Mouse (Mus musculus): ENCODE measurements around the gene Syt16.
A peak's percentile ranks its signal among the peaks of the same experiment; 100 is the strongest.

Gene Syt16

GRCm38 (mm10) chr12:73997297-73998127 lies at the start of gene Syt16:
TSS of gene Syt16 (plus strand) at chr12:73997661.
- DNase-seq: peak; percentile 49 to 55

DNA sequence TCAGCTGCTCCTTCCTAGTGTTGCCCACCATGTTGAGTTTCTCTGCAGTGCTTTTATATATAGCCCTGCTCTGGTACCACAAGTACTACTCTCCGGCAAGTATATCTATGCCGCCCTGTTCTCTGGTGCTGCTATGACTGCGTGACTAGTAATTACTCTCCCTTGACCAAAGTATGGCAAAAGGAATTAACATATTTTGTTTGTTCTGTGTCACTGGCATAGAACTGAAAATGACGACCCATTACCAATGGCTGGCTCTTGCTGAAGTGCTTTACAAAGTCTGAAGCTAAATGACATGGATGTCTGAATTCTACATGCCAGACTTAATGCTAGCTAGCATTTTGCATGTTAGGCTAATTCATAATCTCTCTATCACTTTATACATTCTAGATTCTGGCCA lies 49.0 kb upstream of the Syt16 start:
- no peak for DNase-seq

GRCm38 (mm10) chr12:73949318-73950058 lies 48.0 kb upstream of the Syt16 start:
- DNase-seq: peak; percentile 84 to 90

- DNase-seq: peak; percentile 51 to 59
Measured at GRCm38 (mm10) chr12:73952879-73953278, 44.6 kb upstream of the Syt16 start.

DNA sequence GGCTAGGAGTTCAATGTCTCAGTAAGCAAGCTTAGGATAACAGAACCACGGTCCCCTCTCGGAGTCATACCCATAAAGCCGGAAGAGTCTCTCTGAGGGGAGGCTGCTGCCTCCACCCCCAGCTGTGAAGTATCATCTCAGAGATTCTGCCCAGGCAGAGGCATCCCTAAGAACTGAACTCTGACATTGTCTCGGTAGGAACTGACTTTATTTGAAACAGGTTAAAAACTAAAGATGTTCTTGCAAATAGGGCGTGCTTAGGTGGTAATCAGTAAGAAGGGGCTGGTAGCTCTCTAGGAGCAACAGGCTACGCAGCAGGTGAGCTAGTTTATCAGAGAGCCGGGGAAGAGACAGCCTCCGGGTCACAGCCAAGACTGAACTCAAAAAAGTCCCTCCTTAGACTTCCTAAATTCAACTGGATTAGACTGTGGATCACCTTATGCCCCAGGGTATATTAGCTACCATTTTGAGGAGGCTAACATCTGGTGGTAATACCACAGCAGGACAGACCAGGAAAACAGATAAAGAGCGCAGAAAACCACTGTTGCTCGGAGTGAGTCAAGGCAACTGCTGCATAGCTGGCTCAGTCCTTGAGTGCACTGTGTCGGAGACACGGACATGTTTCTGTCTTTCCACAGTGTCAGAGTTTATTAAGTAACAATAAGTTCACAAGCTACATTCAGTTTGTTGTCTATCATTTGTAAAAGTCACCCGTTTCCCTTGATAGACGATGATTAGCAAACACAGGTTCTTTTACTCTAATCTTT lies 43.9 kb upstream of the Syt16 start:
- no peak for DNase-seq

DNA sequence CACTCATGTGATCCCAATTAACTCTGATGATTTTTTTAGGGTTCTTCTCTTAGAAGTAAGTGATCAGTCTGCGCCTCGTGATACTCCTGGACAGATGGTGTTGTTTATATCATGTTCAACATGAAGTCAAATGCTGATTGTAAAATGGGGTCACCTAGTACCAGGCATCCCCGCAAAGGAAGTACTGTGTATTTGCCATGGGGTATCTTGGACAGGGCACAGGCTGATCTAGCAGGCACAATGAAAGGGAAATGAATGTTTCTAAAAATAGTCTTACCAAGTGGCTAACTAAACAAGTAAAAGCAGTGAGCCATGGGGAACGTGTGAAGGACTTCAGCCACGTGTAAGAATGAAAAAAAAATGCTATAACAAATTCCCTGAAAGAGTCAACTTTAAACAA lies 42.7 kb upstream of the Syt16 start:
- DNase-seq: no peak

- no peak for DNase-seq
Measured at GRCm38 (mm10) chr12:73957676-73958075, 39.8 kb upstream of the Syt16 start.

DNA sequence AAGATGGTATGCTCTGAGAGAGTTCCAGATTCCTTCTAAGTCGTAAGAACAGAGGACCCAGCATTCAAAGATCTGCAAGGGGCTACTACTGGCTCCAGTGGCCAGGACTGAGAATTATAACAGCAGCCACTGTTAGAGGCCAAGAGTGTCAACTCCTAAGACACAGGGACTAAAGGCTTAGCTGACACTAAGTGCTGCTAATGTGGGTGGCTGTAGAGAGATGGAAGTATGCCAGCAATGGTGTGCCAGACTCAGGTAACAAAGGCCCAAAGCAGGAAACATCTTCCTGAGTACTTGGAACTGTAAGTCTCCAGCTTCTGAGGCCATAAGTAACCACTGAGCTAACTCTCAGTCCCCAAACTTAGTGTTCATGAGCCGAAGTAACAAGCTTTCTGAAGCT lies 38.6 kb upstream of the Syt16 start:
- no peak for DNase-seq

GRCm38 (mm10) chr12:73964291-73965281 lies 32.9 kb upstream of the Syt16 start, which contains the start of gene Snapc1:
TSS of gene Snapc1 (plus strand) at chr12:73964481.
- peak; percentile 98 to 99 for DNase-seq

DNA sequence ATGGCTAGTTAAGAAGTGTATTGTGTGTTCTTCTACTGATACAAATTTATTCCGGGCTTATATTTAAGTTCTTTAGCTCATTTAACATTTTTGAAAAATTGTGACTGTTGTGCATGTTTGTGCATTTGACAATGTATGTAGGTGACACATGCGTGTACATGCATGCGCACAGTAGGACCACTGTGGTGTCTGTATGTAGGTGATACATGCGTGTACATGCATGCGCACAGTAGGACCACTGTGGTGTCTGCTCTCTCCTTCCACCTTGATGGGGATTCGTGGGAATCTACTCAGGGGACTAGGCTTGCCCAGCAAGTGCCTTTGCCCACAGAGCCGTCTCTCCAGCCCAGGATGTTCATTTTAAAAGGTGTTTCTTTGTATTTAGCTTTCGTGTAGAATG lies 28.3 kb upstream of the Syt16 start:
- no peak for DNase-seq

- no peak for DNase-seq
Measured at GRCm38 (mm10) chr12:73974584-73974983, 22.9 kb upstream of the Syt16 start.

- DNase-seq: no peak
Measured at GRCm38 (mm10) chr12:73978144-73978543, 19.3 kb upstream of the Syt16 start.

GRCm38 (mm10) chr12:73979667-73980066 lies 17.8 kb upstream of the Syt16 start:
- DNase-seq: no peak

- peak; percentile 93 to 99 for DNase-seq
Measured at GRCm38 (mm10) chr12:73982533-73982932, 14.9 kb upstream of the Syt16 start.

- peak in 1 of 2 experiments; percentile 22 for DNase-seq
Measured at GRCm38 (mm10) chr12:73986299-73986698, 11.2 kb upstream of the Syt16 start.

DNA sequence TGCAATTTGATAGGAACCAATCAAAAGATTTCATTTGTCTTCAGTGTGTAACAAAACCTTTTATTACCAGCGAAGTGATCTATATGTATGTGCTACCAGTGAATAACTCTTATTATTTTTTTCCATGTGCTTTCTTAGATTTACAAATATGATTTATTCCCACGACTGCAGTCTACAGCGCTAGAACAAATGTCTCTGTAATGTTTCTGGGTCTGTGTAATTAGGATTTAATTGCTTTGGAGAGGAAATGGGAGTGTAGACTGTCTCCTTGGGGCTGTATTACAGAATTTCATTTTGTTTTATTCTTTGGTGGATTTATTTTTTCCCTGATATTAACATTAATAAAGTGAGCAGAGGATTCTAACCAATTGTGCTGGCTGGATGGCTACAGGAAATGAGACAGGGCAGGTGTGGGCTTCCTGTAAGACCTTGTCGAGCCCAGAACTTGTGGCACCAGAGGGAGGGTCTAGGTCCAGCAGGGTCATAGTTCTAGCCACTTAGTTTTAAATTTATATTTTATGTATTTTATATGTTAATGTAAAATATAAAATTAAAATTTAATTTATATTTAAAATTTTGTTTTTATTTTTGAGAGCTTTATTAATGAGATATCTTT lies 9.0 kb upstream of the Syt16 start:
- no peak for DNase-seq

GRCm38 (mm10) chr12:73989594-73989993 lies 7.9 kb upstream of the Syt16 start:
- peak; percentile 63 to 75 for DNase-seq

GRCm38 (mm10) chr12:73996906-73997296 lies 560 bp upstream of the Syt16 start:
- DNase-seq: no peak

- DNase-seq: peak in 1 of 2 experiments; percentile 33
Measured at GRCm38 (mm10) chr12:73998128-73998456, 631 bp downstream of the Syt16 start.

DNA sequence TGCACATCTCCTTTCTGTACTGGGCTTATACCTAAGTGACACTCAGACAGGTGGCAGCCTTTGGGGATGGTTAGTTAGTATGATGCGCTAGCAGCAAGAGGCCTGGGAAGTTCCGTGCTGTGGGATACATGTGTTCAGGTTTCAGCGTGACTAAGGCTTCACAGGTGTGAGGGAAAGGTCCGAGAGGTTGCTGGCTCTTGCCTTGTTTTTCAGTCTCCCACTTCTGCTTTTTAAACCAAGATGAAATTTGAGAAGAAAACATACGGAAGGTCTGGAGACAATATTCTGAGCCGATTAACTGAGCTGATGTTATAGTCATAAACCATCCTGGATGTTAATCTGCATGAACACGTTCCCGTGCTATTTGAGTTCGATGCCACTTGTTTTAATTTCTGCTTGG lies 5.0 kb downstream of the Syt16 start:
- DNase-seq: no peak

DNA sequence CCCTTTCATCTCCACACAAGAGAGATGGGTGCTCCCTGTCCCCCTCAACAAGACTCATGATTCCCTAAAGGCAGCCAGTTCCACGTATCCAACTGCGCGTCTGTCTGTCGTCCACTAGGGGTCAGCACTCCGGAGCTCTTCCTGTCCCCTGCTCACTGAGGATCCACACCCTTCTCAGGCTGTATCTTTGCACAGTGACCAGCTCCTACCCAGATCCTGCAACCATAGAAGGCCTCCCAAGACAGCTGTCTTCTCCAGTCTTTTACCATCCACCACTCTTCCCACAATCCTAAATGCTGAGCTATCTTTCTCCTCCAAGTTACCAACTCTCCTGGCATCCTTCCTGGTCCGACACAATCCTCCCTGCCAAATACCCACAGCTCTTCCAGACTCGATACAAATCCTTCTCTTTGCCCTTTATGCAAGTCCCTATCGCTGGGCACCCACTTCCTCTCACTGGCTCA lies 12.0 kb downstream of the Syt16 start:
- peak; percentile 60 to 62 for DNase-seq
